Mouse (Mus musculus) heart, adult 18-20 months (tissue): ENCODE measurements around the gene Wtip. TPM values are rescaled to one million over a fixed set of nuclear protein-coding genes. Genes with fewer than 3 reads are reported as not detected.
"Not testable (repeated sequence)": the region's sequence is repeated elsewhere in the genome, so short reads cannot be mapped to it uniquely, and the experiment has no call there.

Source experiments
- DNase-seq, 2 experiments: peaks; one replicate each; pipeline ENCODE4 v3.0.0; 2021 to 2022; ENCODE audit warnings: mixed read lengths in 1 of 2
- total RNA-seq, 2 experiments: library from RNA; stranded (reverse); gene quantifications; 2 replicates each; pipeline ENCODE4 v1.2.3; 2021

Gene Wtip
- total RNA-seq, 2 experiments from 2014 or later: 7.0 to 10.8 TPM

GRCm38 (mm10) chr7:34120636-34121035, 12.4 kb downstream of the Wtip start:
- DNase-seq: not testable (repeated sequence)

- DNase-seq: no peak
These were observed 16.5 kb downstream of the Wtip start for GRCm38 (mm10) chr7:34116601-34117000.

GRCm38 (mm10) chr7:34109190-34109589, 23.9 kb downstream of the Wtip start:
- no peak for DNase-seq

- DNase-seq: no peak
These were observed 31.8 kb downstream of the Wtip start for GRCm38 (mm10) chr7:34101276-34101675.

GRCm38 (mm10) chr7:34100002-34100401, 33.1 kb downstream of the Wtip start:
- no peak for DNase-seq

- DNase-seq: no peak
These were observed 38.1 kb downstream of the Wtip start, which contains the start of gene Scgb1b30 for GRCm38 (mm10) chr7:34094911-34095481. Gene Scgb1b30, plus strand, starts transcription at chr7:34095431.

GRCm38 (mm10) chr7:34068132-34068531, 64.9 kb downstream of the Wtip start:
- not testable (repeated sequence) for DNase-seq

Other genes starting within 250 kb of the Wtip start
- gene Scgb2b26, start 188.2 kb downstream of the Wtip start, total RNA-seq: not detected
- gene Scgb2b27, start 119.3 kb downstream of the Wtip start, total RNA-seq: not detected
- gene Scgb1b27, start 111.8 kb downstream of the Wtip start, total RNA-seq: not detected
- gene Scgb1b30, start 37.8 kb downstream of the Wtip start, total RNA-seq: not detected
- gene Uba2, start 36.3 kb upstream of the Wtip start, total RNA-seq: 10 to 100 TPM; 27.2 to 33.3 TPM
- gene Pdcd2l, start 63.4 kb upstream of the Wtip start, total RNA-seq: 10 to 100 TPM; 18.7 to 23.5 TPM
- gene Gpi1, start 97.1 kb upstream of the Wtip start, total RNA-seq: 100 to 1,000 TPM; 571 to 604 TPM
- not detected for gene Gm6096, start 117.8 kb upstream of the Wtip start, total RNA-seq
- gene 4931406P16Rik, start 180.3 kb upstream of the Wtip start, total RNA-seq: 10 to 100 TPM; 34.8 to 41.3 TPM